Mouse (Mus musculus): ENCODE measurements around the gene Sh2b3. TPM values are rescaled to one million over a fixed set of nuclear protein-coding genes. Genes with fewer than 3 reads are reported as not detected.

Gene Sh2b3
- polyA plus RNA-seq, 1 experiment from 2014 or later = 8.8 TPM

- Histone ChIP-seq H3K4me2 (ENCODE audit: low read depth, low read length) (no peak overlapping the region), H3K4me3 (replicated peaks; ENCODE audit: low read length) (no peak overlapping the region), H3K27ac (ENCODE audit: low read length) (no peak overlapping the region), H3K9ac (ENCODE audit: low read length) (no peak overlapping the region), H3K36me3 (ENCODE audit: control insufficient read depth, insufficient read depth, low read length) (peaks cover 12% of the 10 kb centered on the region), H3K27me3 (ENCODE audit: control insufficient read depth, insufficient read depth, low read length) (no peaks in the 10 kb centered on the region), H3K4me1 (ENCODE audit: control insufficient read depth, insufficient read depth, low read length) (peaks cover 5% of the 10 kb centered on the region), H3K9me3 (replicated peaks; ENCODE audit: control insufficient read depth, low read length) (no peaks in the 10 kb centered on the region)
- ATAC-seq (ENCODE audit: insufficient read depth, low FRiP score) = no peak
- 69% methylated on average over 5 of the region's 5 CpGs for WGBS
Measured at GRCm38 (mm10) chr5:121821552-121821951, 15.9 kb downstream of the Sh2b3 start.

GRCm38 (mm10) chr5:121821116-121821515 lies 16.3 kb downstream of the Sh2b3 start:
- H3K4me2 ChIP-seq (ENCODE audit: low read depth, low read length) = no peak overlapping the region
- H3K9me3 ChIP-seq (replicated peaks; ENCODE audit: control insufficient read depth, low read length) = no peaks in the 10 kb centered on the region
- no peak for ATAC-seq (ENCODE audit: insufficient read depth, low FRiP score)
- H3K9ac ChIP-seq (ENCODE audit: low read length) = no peak overlapping the region
- H3K4me1 ChIP-seq (ENCODE audit: control insufficient read depth, insufficient read depth, low read length) = peaks cover 5% of the 10 kb centered on the region
- H3K36me3 ChIP-seq (ENCODE audit: control insufficient read depth, insufficient read depth, low read length) = peaks cover 14% of the 10 kb centered on the region
- H3K27me3 ChIP-seq (ENCODE audit: control insufficient read depth, insufficient read depth, low read length) = no peaks in the 10 kb centered on the region
- no peak overlapping the region for H3K4me3 ChIP-seq (replicated peaks; ENCODE audit: low read length)
- no peak overlapping the region for H3K27ac ChIP-seq (ENCODE audit: low read length)
- WGBS = 80% methylated on average over 5 of the region's 5 CpGs

GRCm38 (mm10) chr5:121820657-121821056 lies 16.8 kb downstream of the Sh2b3 start:
- no peak overlapping the region for H3K4me2 ChIP-seq (ENCODE audit: low read depth, low read length)
- WGBS = 71% methylated on average over 3 of the region's 3 CpGs
- peaks cover 5% of the 10 kb centered on the region for H3K4me1 ChIP-seq (ENCODE audit: control insufficient read depth, insufficient read depth, low read length)
- H3K36me3 ChIP-seq (ENCODE audit: control insufficient read depth, insufficient read depth, low read length) = peaks cover 14% of the 10 kb centered on the region
- no peak overlapping the region for H3K27ac ChIP-seq (ENCODE audit: low read length)
- no peak overlapping the region for H3K4me3 ChIP-seq (replicated peaks; ENCODE audit: low read length)
- H3K9ac ChIP-seq (ENCODE audit: low read length) = no peak overlapping the region
- no peaks in the 10 kb centered on the region for H3K9me3 ChIP-seq (replicated peaks; ENCODE audit: control insufficient read depth, low read length)
- ATAC-seq (ENCODE audit: insufficient read depth, low FRiP score) = no peak
- H3K27me3 ChIP-seq (ENCODE audit: control insufficient read depth, insufficient read depth, low read length) = no peaks in the 10 kb centered on the region

- WGBS = 53% methylated on average over 2 of the region's 2 CpGs
- no peak for ATAC-seq (ENCODE audit: insufficient read depth, low FRiP score)
Measured at GRCm38 (mm10) chr5:121820161-121820560, 17.3 kb downstream of the Sh2b3 start.

GRCm38 (mm10) chr5:121819559-121819958 lies 17.9 kb downstream of the Sh2b3 start:
- H3K27me3 ChIP-seq (ENCODE audit: control insufficient read depth, insufficient read depth, low read length) = no peaks in the 10 kb centered on the region
- no peaks in the 10 kb centered on the region for H3K9me3 ChIP-seq (replicated peaks; ENCODE audit: control insufficient read depth, low read length)
- H3K36me3 ChIP-seq (ENCODE audit: control insufficient read depth, insufficient read depth, low read length) = peaks cover 14% of the 10 kb centered on the region
- no peak overlapping the region for H3K9ac ChIP-seq (ENCODE audit: low read length)
- H3K4me2 ChIP-seq (ENCODE audit: low read depth, low read length) = no peak overlapping the region
- H3K27ac ChIP-seq (ENCODE audit: low read length) = no peak overlapping the region
- ATAC-seq (ENCODE audit: insufficient read depth, low FRiP score) = no peak
- peaks cover 5% of the 10 kb centered on the region for H3K4me1 ChIP-seq (ENCODE audit: control insufficient read depth, insufficient read depth, low read length)
- H3K4me3 ChIP-seq (replicated peaks; ENCODE audit: low read length) = no peak overlapping the region
- 78% methylated on average over 5 of the region's 5 CpGs for whole genome bisulfite sequencing

More at GRCm38 (mm10) chr5:121820161-121820560, 17.3 kb downstream of the Sh2b3 start:
- Histone ChIP-seq H3K4me1 (ENCODE audit: control insufficient read depth, insufficient read depth, low read length) (peaks cover 5% of the 10 kb centered on the region), H3K9ac (ENCODE audit: low read length) (no peak overlapping the region), H3K27me3 (ENCODE audit: control insufficient read depth, insufficient read depth, low read length) (no peaks in the 10 kb centered on the region), H3K4me3 (replicated peaks; ENCODE audit: low read length) (no peak overlapping the region), H3K4me2 (ENCODE audit: low read depth, low read length) (no peak overlapping the region), H3K27ac (ENCODE audit: low read length) (no peak overlapping the region), H3K9me3 (replicated peaks; ENCODE audit: control insufficient read depth, low read length) (no peaks in the 10 kb centered on the region), H3K36me3 (ENCODE audit: control insufficient read depth, insufficient read depth, low read length) (peaks cover 14% of the 10 kb centered on the region)

GRCm38 (mm10) chr5:121818862-121819261 lies 18.6 kb downstream of the Sh2b3 start:
- WGBS = 95% methylated on average over 4 of the region's 4 CpGs
- Histone ChIP-seq H3K4me2 (ENCODE audit: low read depth, low read length) (no peak overlapping the region), H3K27ac (ENCODE audit: low read length) (no peak overlapping the region), H3K4me1 (ENCODE audit: control insufficient read depth, insufficient read depth, low read length) (peaks cover 5% of the 10 kb centered on the region; the same call in 1 of the 2 replicates), H3K4me3 (replicated peaks; ENCODE audit: low read length) (no peak overlapping the region), H3K9ac (ENCODE audit: low read length) (no peak overlapping the region), H3K27me3 (ENCODE audit: control insufficient read depth, insufficient read depth, low read length) (no peaks in the 10 kb centered on the region), H3K36me3 (ENCODE audit: control insufficient read depth, insufficient read depth, low read length) (peaks cover 14% of the 10 kb centered on the region), H3K9me3 (replicated peaks; ENCODE audit: control insufficient read depth, low read length) (no peaks in the 10 kb centered on the region)
- ATAC-seq (ENCODE audit: insufficient read depth, low FRiP score) = no peak

- no peak overlapping the region for H3K27ac ChIP-seq (ENCODE audit: low read length)
- peaks cover 5% of the 10 kb centered on the region; the same call in 1 of the 2 replicates for H3K4me1 ChIP-seq (ENCODE audit: control insufficient read depth, insufficient read depth, low read length)
- H3K9me3 ChIP-seq (replicated peaks; ENCODE audit: control insufficient read depth, low read length) = no peaks in the 10 kb centered on the region
- peaks cover 14% of the 10 kb centered on the region for H3K36me3 ChIP-seq (ENCODE audit: control insufficient read depth, insufficient read depth, low read length)
- no peak overlapping the region for H3K9ac ChIP-seq (ENCODE audit: low read length)
- no peak overlapping the region for H3K4me2 ChIP-seq (ENCODE audit: low read depth, low read length)
- no peaks in the 10 kb centered on the region for H3K27me3 ChIP-seq (ENCODE audit: control insufficient read depth, insufficient read depth, low read length)
- no peak for ATAC-seq (ENCODE audit: insufficient read depth, low FRiP score)
- 92% methylated on average over 7 of the region's 7 CpGs for WGBS
- H3K4me3 ChIP-seq (replicated peaks; ENCODE audit: low read length) = no peak overlapping the region
Measured at GRCm38 (mm10) chr5:121818401-121818800, 19.0 kb downstream of the Sh2b3 start.

- no peak for ATAC-seq (ENCODE audit: insufficient read depth, low FRiP score)
- Histone ChIP-seq H3K36me3 (ENCODE audit: control insufficient read depth, insufficient read depth, low read length) (peaks cover 14% of the 10 kb centered on the region), H3K27ac (ENCODE audit: low read length) (no peak overlapping the region)
Measured at GRCm38 (mm10) chr5:121817551-121817950, 19.9 kb downstream of the Sh2b3 start.

GRCm38 (mm10) chr5:121816611-121817010 lies 20.8 kb downstream of the Sh2b3 start:
- Histone ChIP-seq H3K36me3 (ENCODE audit: control insufficient read depth, insufficient read depth, low read length) (peaks cover 14% of the 10 kb centered on the region), H3K27me3 (ENCODE audit: control insufficient read depth, insufficient read depth, low read length) (no peaks in the 10 kb centered on the region), H3K4me1 (ENCODE audit: control insufficient read depth, insufficient read depth, low read length) (peaks cover 5% of the 10 kb centered on the region; the same call in 1 of the 2 replicates), H3K9me3 (replicated peaks; ENCODE audit: control insufficient read depth, low read length) (no peaks in the 10 kb centered on the region), H3K4me2 (ENCODE audit: low read depth, low read length) (no peak overlapping the region), H3K27ac (ENCODE audit: low read length) (no peak overlapping the region), H3K9ac (ENCODE audit: low read length) (no peak overlapping the region), H3K4me3 (replicated peaks; ENCODE audit: low read length) (no peak overlapping the region)
- WGBS = 86% methylated on average over 2 of the region's 2 CpGs
- ATAC-seq (ENCODE audit: insufficient read depth, low FRiP score) = no peak

More at GRCm38 (mm10) chr5:121817551-121817950, 19.9 kb downstream of the Sh2b3 start:
- Histone ChIP-seq H3K4me1 (ENCODE audit: control insufficient read depth, insufficient read depth, low read length) (peaks cover 5% of the 10 kb centered on the region; the same call in 1 of the 2 replicates), H3K4me3 (replicated peaks; ENCODE audit: low read length) (no peak overlapping the region), H3K9ac (ENCODE audit: low read length) (no peak overlapping the region), H3K4me2 (ENCODE audit: low read depth, low read length) (no peak overlapping the region), H3K9me3 (replicated peaks; ENCODE audit: control insufficient read depth, low read length) (no peaks in the 10 kb centered on the region), H3K27me3 (ENCODE audit: control insufficient read depth, insufficient read depth, low read length) (no peaks in the 10 kb centered on the region)
- 84% methylated on average over 9 of the region's 9 CpGs for WGBS

All from stomach, embryonic 16.5 days (tissue).